Mouse (Mus musculus): ENCODE data around the gene Rhog.

GRCm38 (mm10) chr7:102246956-102247797 is 8.7 kb downstream of the Rhog start:
- TF ChIP-seq POLR2A (IDR thresholded peaks at IDR 0.05; ENCODE audit: low read depth, low read length) (no peak), CTCF (conservative IDR thresholded peaks at IDR 0.05; ENCODE audit: insufficient read depth, insufficient read length, low read depth, low read length) (no peak)
